Mouse (Mus musculus) c-Kit-positive CD71-positive TER-119-positive erythroid progenitor cells, embryonic 14.5 days (primary cell): ENCODE data around the gene Mier1.
A peak's percentile ranks its signal among the peaks of the same experiment; 100 is the strongest.
"Not testable (repeated sequence)": the region's sequence is repeated elsewhere in the genome, so short reads cannot be mapped to it uniquely, and the experiment has no call there.

Experiments
- DNase-seq: peaks from one replicate; pipeline ENCODE4 v3.0.0-alpha.2; 2013; ENCODE audit warnings: low spot score

The Mier1 gene

DNA sequence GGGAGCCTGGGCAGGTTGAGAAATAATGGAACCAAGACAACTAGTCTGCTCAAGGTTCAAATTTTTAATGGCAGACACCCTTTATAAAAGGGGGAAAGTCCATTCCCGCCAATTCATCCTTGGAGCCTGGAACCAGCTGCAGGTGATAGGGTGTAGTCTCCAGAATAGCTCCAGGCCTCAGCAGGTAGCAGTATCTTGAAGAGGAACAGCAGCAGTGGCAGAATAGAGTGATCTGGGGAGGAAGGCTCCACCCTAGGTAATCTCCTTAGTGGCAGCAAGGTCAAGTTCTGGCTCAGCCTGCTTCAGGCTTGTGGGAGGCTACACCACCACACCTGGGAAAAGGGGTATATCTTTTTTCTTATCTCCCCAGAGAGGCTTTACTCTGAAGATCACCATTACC, 52.0 kb downstream of the Mier1 start:
- not testable (repeated sequence) for DNase-seq

DNA sequence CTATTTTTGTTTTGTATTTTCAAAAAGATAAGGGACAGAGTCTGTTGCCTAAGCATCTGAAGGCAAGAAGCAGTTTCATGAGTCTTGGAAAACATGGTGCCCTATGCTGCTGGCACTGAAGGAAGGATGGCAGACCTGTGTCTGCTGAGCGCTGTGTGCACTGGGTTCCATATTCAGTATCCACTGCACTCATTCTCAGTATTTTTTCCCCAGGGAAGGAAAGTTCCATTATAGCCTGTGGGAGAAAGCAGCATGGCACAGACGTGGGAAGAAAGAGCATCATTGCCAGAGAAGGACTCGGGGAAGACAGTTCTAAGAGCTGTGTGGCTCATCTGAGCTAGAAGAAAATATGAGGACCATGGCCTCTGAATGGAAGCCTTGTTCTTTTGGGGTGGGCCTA, 57.1 kb downstream of the Mier1 start:
- no peak for DNase-seq

DNA sequence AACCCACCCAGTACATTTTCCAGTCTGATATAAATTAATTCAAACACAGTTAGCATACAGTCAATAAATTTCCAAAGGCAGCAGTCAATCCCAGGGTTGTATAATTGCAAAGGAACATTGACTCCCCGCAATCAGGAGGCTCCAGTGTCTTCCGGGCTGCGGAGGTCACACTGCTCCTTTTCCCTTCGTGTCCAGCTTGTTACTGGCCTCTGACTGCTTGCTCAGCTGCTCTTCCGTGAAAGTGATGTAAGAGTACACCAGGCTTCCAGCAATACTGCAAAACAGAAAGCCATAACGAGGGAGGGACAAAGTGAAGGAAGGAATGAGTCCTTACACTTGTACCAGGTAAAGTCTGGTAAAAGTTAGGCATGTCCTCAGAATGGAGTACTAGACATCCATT, 59.3 kb downstream of the Mier1 start:
- DNase-seq = no peak

DNA sequence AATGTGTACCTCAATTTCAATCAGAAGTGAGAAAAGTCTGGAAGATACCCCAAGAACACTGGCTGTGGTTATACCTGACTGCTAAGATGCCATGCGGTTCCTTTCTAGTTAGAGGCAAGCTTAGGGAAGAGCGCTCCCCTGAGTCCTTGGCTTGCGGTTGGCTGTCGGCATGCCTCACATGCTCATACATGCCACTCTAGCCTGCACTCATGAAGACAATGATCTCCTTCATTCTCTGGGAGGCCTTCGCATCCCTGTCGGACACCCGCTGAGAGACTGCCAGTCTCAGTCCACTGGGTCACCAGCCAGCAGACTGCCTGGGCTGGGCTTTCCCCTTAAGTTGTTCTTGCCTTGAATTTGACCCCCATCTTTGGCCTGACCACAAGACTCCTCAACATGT, 59.8 kb downstream of the Mier1 start:
- no peak for DNase-seq

DNA sequence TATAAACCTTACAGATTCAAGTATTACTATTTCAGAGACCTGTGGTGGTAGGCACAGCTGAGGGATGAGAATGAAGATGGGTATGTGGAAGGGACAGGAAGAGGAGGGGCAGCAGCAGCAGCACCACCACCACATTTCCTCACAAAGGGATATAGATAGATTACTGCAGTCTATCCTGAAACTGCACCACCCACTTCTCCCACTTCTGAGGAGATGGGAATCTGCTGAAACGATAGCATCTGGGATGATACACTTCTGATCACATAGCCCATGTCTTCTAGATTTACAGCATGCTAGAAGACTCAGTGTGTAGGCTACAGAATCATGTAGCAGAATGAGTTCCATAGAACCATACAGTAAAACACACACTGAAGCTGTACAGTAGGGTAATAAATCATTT, 63.5 kb downstream of the Mier1 start:
- DNase-seq = no peak

DNA sequence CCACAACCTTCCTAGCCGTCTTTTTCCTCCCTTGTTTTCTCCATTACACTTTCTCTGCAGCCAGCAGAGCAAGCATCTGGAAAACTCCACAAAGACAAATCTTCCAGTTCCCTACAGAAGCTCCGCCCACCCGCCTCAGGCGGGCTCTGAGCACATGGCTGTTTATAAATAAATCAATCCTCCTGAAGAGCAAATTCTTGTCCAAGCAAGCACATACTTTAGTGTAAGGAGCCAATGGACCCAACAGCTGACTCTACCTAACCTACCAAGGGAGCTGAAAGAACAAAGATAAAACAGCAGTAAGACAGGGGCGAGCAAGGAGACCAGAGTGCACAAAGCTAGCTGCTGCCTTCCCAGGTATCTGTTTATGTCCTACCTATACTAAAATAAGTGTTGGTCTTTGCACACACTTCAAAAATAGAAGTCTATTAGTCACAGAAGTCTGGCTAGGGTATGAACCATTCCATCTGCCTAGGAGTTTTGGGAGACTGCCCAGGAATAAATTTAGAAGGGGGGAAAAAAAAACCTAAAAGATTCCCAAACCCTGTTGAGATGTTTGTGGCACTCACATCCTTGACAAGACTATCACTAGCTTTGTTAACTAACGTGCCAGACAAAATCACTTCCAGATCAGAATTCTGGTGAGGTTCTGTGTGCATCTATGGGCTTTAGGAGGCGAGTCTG, 64.6 kb downstream of the Mier1 start:
- DNase-seq = no peak

DNA sequence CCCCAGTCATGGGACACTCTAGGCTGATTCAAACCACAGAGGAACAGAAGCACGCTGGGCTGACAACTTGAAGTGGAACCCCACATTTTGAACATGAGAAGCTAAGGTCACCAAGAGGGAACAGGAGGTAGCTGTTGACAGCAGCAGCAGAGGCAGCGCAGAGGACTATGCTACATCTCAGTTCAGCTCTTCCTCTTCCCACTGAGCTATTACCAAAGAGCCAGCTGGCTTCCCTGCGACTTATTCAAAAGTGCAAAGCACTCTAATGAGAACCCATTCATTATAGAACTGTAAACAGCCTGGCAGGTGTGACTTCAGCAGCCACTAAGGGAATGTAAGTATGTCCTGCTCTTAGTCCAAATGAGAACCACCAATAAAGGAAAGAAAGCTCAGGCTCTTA, 65.4 kb downstream of the Mier1 start:
- no peak for DNase-seq

DNA sequence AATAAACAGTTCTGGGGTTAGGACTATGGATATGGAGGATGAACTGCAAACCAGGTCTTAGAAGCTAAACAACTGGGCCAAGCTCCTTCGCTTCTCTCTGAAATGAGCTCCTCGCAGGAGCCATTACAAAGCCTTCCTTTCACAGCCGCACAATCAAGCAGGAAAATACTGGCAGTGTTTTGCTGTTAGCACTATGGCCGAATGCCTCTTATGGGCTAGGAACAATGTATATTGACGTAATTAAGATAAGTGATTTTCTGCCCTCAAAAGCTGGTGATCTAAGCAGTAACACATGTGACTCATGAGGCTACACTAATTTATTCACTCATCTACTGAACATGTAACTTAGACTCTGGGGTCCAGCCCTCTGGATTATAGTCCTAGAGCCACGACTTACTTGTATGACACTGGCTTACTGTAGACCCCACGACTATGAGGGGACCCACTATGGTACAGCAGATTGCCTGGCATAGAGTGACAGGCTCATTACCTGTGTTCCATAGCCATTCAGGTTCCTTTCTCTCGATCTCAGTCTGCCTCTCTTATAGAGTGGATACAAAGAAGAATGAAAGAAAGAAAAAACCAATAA, 66.2 kb downstream of the Mier1 start:
- no peak for DNase-seq

DNA sequence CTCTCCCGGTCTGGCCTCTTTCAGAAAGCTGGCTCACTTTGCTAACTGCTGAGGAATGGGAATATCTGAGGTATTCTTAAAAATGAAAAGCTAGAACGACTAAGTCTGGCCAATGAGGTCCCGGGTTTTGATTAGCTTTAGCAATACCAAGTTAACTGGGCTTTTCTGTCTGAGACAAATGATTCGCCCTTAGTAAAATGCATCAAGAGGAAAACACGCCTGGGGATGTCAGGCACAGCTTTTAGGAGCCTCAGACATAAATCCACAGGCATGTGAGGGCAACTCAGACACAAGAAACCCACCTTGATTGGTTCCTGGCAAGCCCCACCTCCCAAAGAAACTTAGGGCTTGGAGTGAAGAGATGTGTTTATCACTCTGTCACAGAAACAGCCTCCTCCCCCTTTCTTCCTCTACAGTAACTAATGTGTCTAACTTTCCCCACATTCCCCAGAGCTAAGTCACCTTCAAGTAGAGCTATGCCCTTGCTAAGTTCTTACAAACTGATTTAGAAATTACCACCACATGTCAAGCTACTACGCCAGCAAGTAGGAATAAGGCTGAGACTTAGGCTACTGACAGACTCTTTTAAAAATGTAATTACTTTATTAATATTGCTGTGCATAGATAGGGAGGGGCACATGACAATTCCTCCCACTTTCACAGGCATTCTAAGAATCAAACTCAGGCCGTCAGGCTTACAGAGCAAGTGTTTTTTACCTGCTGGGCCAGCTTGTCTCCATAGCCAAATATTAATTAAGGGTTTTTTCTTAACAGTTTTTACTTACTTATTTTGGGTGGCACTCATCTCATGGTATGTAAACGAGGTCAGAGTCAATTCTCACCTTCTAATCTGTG, 74.8 kb downstream of the Mier1 start:
- DNase-seq = peak; percentile 84

DNA sequence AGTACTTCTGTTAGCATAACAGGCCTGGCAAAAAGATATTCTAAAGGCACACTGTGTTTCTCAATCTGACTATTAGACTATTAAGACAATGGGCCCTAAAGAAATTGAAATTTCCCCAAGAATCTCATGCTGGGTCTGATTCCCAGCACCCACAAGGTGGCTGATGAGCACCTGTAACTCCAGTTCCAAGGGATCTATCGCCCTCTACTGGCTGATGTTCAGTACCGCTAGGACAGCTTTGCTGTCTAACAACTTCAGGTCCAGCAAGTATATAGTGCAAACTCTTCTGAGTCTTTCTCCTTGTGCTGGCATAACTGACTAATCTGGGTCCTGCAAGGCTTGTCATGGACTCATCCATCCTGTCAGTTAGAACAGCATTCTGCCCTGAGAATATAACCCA, 78.2 kb downstream of the Mier1 start:
- DNase-seq = no peak

DNA sequence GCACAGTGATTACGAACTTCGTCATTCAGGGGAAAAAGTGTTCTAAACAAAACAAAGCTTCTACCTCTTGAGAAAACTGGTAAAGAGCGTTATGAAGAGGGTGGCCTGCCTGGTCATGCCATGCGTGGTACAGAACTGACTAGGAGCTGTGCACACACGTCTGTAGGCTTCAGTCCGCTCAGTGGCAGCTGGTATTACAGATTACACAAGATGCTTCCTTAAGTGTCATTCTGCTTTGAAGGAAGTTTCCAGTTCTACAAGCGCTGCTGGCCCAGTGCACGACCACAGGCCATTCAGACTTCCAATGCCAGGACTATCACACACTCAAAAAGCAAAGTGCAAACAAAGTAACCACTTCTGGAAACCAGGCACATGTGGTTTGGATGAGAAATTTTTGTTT, 83.2 kb downstream of the Mier1 start:
- no peak for DNase-seq

DNA sequence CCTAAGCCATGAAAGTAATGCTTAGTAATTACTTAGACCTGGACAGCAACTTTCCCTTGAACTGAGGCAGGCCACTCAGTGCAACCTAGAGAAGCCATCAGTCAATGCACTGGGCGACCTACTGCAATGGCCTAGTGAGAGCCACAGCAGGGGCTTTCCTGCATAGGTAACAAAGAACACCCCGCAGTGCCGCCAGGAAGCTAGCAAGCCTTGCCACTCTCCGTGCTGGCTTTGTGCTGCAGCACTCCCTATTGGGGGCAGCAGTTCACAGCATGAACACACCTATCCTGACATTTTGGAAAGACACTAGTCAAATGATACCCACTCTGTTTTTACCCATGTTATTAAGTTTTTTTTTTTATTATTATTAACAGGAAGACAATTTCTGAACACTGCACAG, 84.9 kb downstream of the Mier1 start:
- DNase-seq = no peak

DNA sequence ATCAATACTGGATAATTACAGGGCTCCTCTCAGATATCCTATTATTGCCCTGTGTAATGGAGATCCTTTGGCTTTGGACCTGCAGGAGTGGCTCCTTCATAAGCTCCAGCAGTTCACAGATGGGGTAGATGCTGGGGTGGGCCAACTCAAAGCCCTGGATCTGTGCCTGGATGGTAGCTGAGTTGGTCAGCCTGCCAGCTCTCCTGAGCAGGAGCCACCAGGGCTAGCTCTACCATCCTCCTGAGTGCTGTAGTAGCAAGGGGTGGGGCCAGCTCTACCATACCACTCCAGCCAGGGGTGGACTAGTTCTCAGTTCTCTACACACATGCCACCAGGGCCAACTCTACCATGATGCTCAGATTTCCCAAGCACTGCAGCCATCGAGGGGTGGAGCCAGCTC, 85.9 kb downstream of the Mier1 start:
- no peak for DNase-seq

DNA sequence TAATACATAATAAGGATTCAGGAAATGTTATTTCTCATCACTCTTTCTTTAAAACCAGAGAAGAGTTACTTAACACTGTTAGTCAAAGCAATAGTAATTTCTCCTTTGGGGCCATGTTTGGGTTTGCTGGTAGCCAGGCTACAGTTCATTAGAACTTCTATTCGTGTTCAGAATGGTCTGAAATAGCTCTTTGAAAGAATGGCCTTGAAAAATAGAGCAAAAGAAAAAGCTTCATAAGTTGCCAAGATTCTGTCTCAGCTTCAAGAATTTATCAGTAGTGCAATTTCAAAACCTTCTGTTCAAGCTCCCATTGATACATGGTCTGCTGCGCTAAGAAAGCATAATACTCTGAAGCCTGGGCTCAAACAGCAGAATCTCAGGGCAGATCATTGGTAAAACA, 89.5 kb downstream of the Mier1 start:
- no peak for DNase-seq

DNA sequence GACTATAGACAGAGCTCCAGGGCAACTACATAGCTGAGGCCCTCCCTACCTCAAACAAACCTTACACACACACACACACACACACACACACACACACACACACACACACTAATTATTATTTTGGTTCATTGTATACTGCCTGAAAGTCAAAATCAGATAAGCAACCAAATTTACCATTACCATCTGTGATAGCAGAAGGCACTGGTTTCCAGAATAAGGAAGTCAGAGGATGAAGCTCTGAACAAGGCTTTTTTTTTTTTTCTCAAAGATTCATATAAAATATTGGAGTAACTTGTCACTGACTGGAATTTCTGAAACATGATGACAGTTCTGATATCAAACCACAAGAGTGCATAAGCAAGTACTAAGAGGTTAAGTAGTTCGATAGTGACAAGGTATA, 94.4 kb downstream of the Mier1 start:
- no peak for DNase-seq

DNA sequence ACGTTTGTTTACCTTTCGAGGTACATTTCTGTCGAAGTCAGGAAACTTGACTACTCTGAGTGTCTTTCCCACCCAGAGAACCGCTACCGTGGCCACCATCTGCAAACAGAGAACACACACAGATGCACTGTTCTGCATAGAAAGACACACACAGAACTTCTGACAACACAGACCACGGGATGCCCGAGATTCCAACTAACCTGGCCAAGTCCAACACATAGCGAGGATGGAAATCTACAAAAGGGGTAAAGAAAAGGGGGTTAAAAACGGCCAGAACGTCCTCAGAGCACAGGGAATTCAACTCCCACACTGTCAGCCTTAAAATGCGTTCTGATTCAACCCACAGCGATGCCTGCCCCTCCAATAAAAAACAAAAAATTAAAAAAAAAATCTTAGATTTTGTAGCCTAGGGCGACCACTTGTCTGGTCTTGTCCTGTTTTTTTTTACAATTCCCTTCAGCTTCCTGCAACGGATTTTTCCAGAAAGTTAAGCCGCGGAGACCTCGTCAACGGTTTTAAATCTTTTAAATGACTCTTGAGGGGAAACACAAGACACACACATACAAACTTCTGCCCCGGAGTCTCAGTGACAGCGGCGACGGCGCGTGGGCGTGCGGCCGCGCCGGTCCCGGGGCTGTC, 99.8 kb downstream of the Mier1 start:
- peak; percentile 22 for DNase-seq

DNA sequence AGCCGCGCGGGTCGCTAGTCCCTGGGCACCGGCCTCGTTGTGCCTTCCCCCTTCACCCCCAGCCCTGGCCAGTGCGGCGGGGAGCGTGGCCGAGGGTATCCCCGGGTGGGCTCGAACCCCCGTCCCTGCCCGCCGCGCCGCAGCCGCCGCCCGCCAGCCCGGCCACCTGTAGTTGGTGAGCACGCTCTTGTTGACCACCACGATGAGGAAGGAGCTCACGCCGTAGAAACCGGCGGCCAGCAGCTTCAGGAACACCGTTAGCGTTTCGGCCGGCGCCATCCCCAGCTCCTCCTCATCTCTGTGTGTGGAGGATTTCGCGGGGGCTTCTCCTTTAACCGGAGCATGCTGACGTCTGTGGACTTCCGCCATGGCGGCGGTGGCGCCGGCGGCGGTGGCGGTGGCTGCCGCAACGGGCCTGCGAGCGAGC, 100.3 kb downstream of the Mier1 start:
- DNase-seq = peak; percentile 34
